In genomic region chr12:106071575-106072166, GRCm38 (mm10) we compare ENCODE assay signal across 16 mouse cellular contexts.
DNase-seq lines count a peak whose midpoint lies in the region; ATAC-seq lines count a peak whose summit lies in the region.
"Had no signal": no experiment of that assay in that cellular context is flagged by ENCODE, and none has a peak within 500 bp of the region (broad histone marks: within the 10 kb centered on the region; RNA-seq: fewer than 3 reads in every experiment).

No protein-coding gene starts in this region.

- H3K9ac ChIP-seq in midbrain, embryonic 15.5 days: no peak overlapping the region
- H3K9ac ChIP-seq in midbrain, embryonic 11.5 days (ENCODE audit: low read length): no peak overlapping the region
- no peak overlapping the region for H3K9ac ChIP-seq in forebrain, embryonic 15.5 days (replicated peaks)
- no peak overlapping the region for H3K9ac ChIP-seq in limb, embryonic 11.5 days (ENCODE audit: low read length)
- H3K9ac ChIP-seq in neural tube, embryonic 15.5 days (replicated peaks): no peak overlapping the region

- no peaks in the 10 kb centered on the region for H3K9me3 ChIP-seq in midbrain, embryonic 15.5 days
- H3K9me3 ChIP-seq in midbrain, embryonic 11.5 days (ENCODE audit: control insufficient read depth, low read length): no peaks in the 10 kb centered on the region
- no peaks in the 10 kb centered on the region for H3K9me3 ChIP-seq in forebrain, embryonic 15.5 days
- H3K9me3 ChIP-seq in limb, embryonic 11.5 days (ENCODE audit: control insufficient read depth, low read length): no peaks in the 10 kb centered on the region
- H3K9me3 ChIP-seq in neural tube, embryonic 15.5 days (replicated peaks): no peaks in the 10 kb centered on the region
- H3K9me3 ChIP-seq: G1E had no signal

- DNase-seq in midbrain, embryonic 11.5 days (ENCODE audit: low spot score, missing footprints): no peak
- peak; percentile 47 for DNase-seq in limb, embryonic 11.5 days (ENCODE audit: low spot score)
- no peak for DNase-seq in left cerebral cortex, adult 8-10 months (ENCODE audit: low spot score in 2 of 2)
- DNase-seq in ovary, postnatal 14 days (ENCODE audit: low spot score): no peak
- DNase-seq in left cerebral cortex, postnatal 25 days (ENCODE audit: low spot score in 2 of 2): no peak
- DNase-seq: adrenal gland, postnatal 36 days; B cell, adult 2 months; cerebellum, postnatal 36 days; heart, adult 11 months; heart, postnatal 10 days; kidney, postnatal 4 days had no signal

- no peaks in the 10 kb centered on the region for H3K36me3 ChIP-seq in midbrain, embryonic 15.5 days (replicated peaks)
- H3K36me3 ChIP-seq in midbrain, embryonic 11.5 days (ENCODE audit: control insufficient read depth, insufficient read depth, low read length): no peaks in the 10 kb centered on the region
- H3K36me3 ChIP-seq in forebrain, embryonic 15.5 days: no peaks in the 10 kb centered on the region
- peaks cover 4% of the 10 kb centered on the region for H3K36me3 ChIP-seq in limb, embryonic 11.5 days (ENCODE audit: control insufficient read depth, insufficient read depth, low read length)
- H3K36me3 ChIP-seq in neural tube, embryonic 15.5 days: no peaks in the 10 kb centered on the region

- no peaks in the 10 kb centered on the region for H3K27me3 ChIP-seq in midbrain, embryonic 15.5 days (replicated peaks)
- no peaks in the 10 kb centered on the region for H3K27me3 ChIP-seq in midbrain, embryonic 11.5 days (ENCODE audit: control insufficient read depth, insufficient read depth, low read length)
- no peaks in the 10 kb centered on the region for H3K27me3 ChIP-seq in forebrain, embryonic 15.5 days
- H3K27me3 ChIP-seq in limb, embryonic 11.5 days (ENCODE audit: control insufficient read depth, insufficient read depth, low read length): no peaks in the 10 kb centered on the region
- no peaks in the 10 kb centered on the region for H3K27me3 ChIP-seq in neural tube, embryonic 15.5 days (replicated peaks)

- ATAC-seq in midbrain, embryonic 15.5 days (replicated peaks): no peak
- no peak for ATAC-seq in midbrain, embryonic 11.5 days (ENCODE audit: low FRiP score)
- no peak; the same call in 1 of the 2 replicates for ATAC-seq in forebrain, embryonic 15.5 days (replicated peaks)
- peak; percentile 81 for ATAC-seq in limb, embryonic 11.5 days (ENCODE audit: insufficient number of reproducible peaks, low FRiP score, low TSS enrichment, low read depth)
- no peak for ATAC-seq in neural tube, embryonic 15.5 days (ENCODE audit: low FRiP score)
- ATAC-seq: intestine, postnatal 0 days had no signal

- no peak overlapping the region for H3K4me2 ChIP-seq in midbrain, embryonic 15.5 days
- no peak overlapping the region for H3K4me2 ChIP-seq in midbrain, embryonic 11.5 days
- H3K4me2 ChIP-seq in forebrain, embryonic 15.5 days (replicated peaks): peak overlapping the region; percentile 4; the same call in 1 of the 2 replicates
- H3K4me2 ChIP-seq in limb, embryonic 11.5 days (ENCODE audit: low read depth, severe bottlenecking): no peak overlapping the region
- H3K4me2 ChIP-seq in neural tube, embryonic 15.5 days: no peak overlapping the region

- no peak overlapping the region for H3K4me3 ChIP-seq in midbrain, embryonic 15.5 days
- H3K4me3 ChIP-seq in midbrain, embryonic 11.5 days (ENCODE audit: low read depth, low read length): no peak overlapping the region
- no peak overlapping the region for H3K4me3 ChIP-seq in forebrain, embryonic 15.5 days
- no peak overlapping the region for H3K4me3 ChIP-seq in limb, embryonic 11.5 days (ENCODE audit: low read depth, low read length)
- no peak overlapping the region for H3K4me3 ChIP-seq in neural tube, embryonic 15.5 days (replicated peaks)

- peaks cover 8% of the 10 kb centered on the region; the same call in 1 of the 2 replicates for H3K4me1 ChIP-seq in midbrain, embryonic 15.5 days
- no peaks in the 10 kb centered on the region for H3K4me1 ChIP-seq in midbrain, embryonic 11.5 days (ENCODE audit: control insufficient read depth, insufficient read depth, low read length)
- H3K4me1 ChIP-seq in forebrain, embryonic 15.5 days: peaks cover 25% of the 10 kb centered on the region
- H3K4me1 ChIP-seq in limb, embryonic 11.5 days (ENCODE audit: control insufficient read depth, insufficient read depth, low read length): 0 out of 2 replicates have a peak, but pooled peaks cover 3% of the 10 kb centered on the region
- peaks cover 30% of the 10 kb centered on the region for H3K4me1 ChIP-seq in neural tube, embryonic 15.5 days

- WGBS in midbrain, embryonic 15.5 days: 61% methylated on average over 10 of the region's 10 CpGs
- WGBS in midbrain, embryonic 11.5 days: 70% methylated on average over 10 of the region's 10 CpGs
- WGBS in forebrain, embryonic 15.5 days: 20% methylated on average over 10 of the region's 10 CpGs
- 68% methylated on average over 10 of the region's 10 CpGs for WGBS in limb, embryonic 11.5 days
- WGBS in neural tube, embryonic 15.5 days: 40% methylated on average over 10 of the region's 10 CpGs

- H3K27ac ChIP-seq in midbrain, embryonic 15.5 days: 0 out of 2 replicates have a peak overlapping the region, but pooled peaks have one; percentile 3
- no peak overlapping the region for H3K27ac ChIP-seq in midbrain, embryonic 11.5 days (ENCODE audit: low read depth, low read length)
- peak overlapping the region; percentile 46 for H3K27ac ChIP-seq in forebrain, embryonic 15.5 days (replicated peaks)
- peak overlapping the region; percentile 74 for H3K27ac ChIP-seq in limb, embryonic 11.5 days (replicated peaks; ENCODE audit: low read depth, low read length)
- H3K27ac ChIP-seq in neural tube, embryonic 15.5 days (replicated peaks): 0 out of 2 replicates have a peak overlapping the region, but pooled peaks have one; percentile 3

- intact Hi-C loops in left cerebral cortex, postnatal 25 days (cut with DNase I): no loop called here
